In the genomic region with DNA sequence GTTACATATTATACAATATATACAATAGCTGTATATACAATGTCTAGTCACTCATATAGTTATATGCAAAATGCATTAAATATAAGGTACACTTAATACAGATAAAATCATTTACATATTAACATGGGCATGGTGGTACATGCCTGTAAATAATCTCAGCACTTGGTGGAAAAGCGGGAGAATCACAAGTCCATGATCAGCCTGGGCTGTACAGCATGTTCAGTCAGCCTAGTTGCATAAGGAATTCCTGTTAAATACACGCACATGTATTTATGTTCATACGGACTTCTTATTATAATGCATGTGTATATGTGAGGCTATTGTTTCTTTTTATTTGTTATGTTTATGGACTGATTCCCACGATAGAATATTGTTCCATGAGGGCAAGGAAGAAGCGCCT, we compare ENCODE assay signal across 8 mouse cellular contexts. TPM values are rescaled to one million over a fixed set of nuclear protein-coding genes. Genes with fewer than 3 reads are reported as not detected.
DNase-seq lines count a peak whose midpoint lies in the region; ATAC-seq and TF ChIP-seq lines count a peak whose summit lies in the region.

No protein-coding gene starts in this region.

- H3K36me3 ChIP-seq in heart, embryonic 12.5 days: no peaks in the 10 kb centered on the region
- no peaks in the 10 kb centered on the region; the same call in 1 of the 2 replicates for H3K36me3 ChIP-seq in ES-E14 (ENCODE audit: control insufficient read depth, insufficient read depth, low read length, poor library complexity, severe bottlenecking)
- no peaks in the 10 kb centered on the region for H3K36me3 ChIP-seq in hindbrain, embryonic 11.5 days (ENCODE audit: control insufficient read depth, insufficient read depth, low read length)

- DNase-seq in heart, postnatal 10 days: no peak
- no peak for DNase-seq in ES-E14 (ENCODE audit: low read depth, low spot score)
- peak; percentile 1 for DNase-seq in hindbrain, embryonic 11.5 days (ENCODE audit: low spot score)
- peak; percentile 1 for DNase-seq in mesoderm, embryonic 11.5 days (ENCODE audit: low read depth, low spot score)
- DNase-seq in spleen, postnatal 36 days (ENCODE audit: low spot score in 2 of 2): no peak
- DNase-seq in ovary, postnatal 14 days (ENCODE audit: low spot score): no peak
- no peak for DNase-seq in layer of hippocampus, postnatal 10 days (ENCODE audit: low spot score in 2 of 2)

- WGBS in heart, embryonic 12.5 days: 21% methylated on average over 5 of the region's 5 CpGs
- WGBS in hindbrain, embryonic 11.5 days: 34% methylated on average over 5 of the region's 5 CpGs

- H3K9me3 ChIP-seq in heart, embryonic 12.5 days (replicated peaks): no peaks in the 10 kb centered on the region
- H3K9me3 ChIP-seq in ES-E14 (ENCODE audit: control insufficient read depth, insufficient read depth, low read depth, low read length): no peaks in the 10 kb centered on the region
- H3K9me3 ChIP-seq in hindbrain, embryonic 11.5 days (ENCODE audit: control insufficient read depth, low read length): no peaks in the 10 kb centered on the region

- in situ Hi-C loops in ES-E14 (cut with MboI; ENCODE audit: low sequenced_read_pairs in 2 of 2, unreplicated experiment in 2 of 2): no loop called here

- no peaks in the 10 kb centered on the region for H3K27me3 ChIP-seq in heart, embryonic 12.5 days (replicated peaks)
- no peaks in the 10 kb centered on the region for H3K27me3 ChIP-seq in hindbrain, embryonic 11.5 days (ENCODE audit: control insufficient read depth, insufficient read depth, low read length)

- 0 out of 2 replicates have a peak overlapping the region, but pooled peaks have one; percentile 58 for H3K4me3 ChIP-seq in heart, embryonic 12.5 days
- H3K4me3 ChIP-seq in ES-E14 (ENCODE audit: insufficient read depth in 1 of 2, low read depth in 1 of 2, low read length in 2 of 2, poor library complexity in 1 of 2, severe bottlenecking in 1 of 2): peak overlapping the region; percentile 60 to 80; a peak in 3 of 4 replicates
- no peak overlapping the region for H3K4me3 ChIP-seq in hindbrain, embryonic 11.5 days (ENCODE audit: low read depth, low read length)

- no peak overlapping the region for H3K9ac ChIP-seq in heart, embryonic 12.5 days
- no peak overlapping the region for H3K9ac ChIP-seq in ES-E14 (ENCODE audit: insufficient read depth, low read depth, low read length, poor library complexity, severe bottlenecking)
- no peak overlapping the region for H3K9ac ChIP-seq in hindbrain, embryonic 11.5 days (ENCODE audit: low read depth, low read length)

- H3K4me2 ChIP-seq in heart, embryonic 12.5 days: peak overlapping the region; percentile 72
- H3K4me2 ChIP-seq in hindbrain, embryonic 11.5 days (replicated peaks; ENCODE audit: low read depth, low read length): peak overlapping the region; percentile 28; the same call in 1 of the 2 replicates

- intact Hi-C loops in heart, postnatal 10 days (cut with DNase I): no loop called here

- H3K27ac ChIP-seq in heart, embryonic 12.5 days (ENCODE audit: poor library complexity, severe bottlenecking): no peak overlapping the region
- no peak overlapping the region for H3K27ac ChIP-seq in ES-E14 (ENCODE audit: insufficient read depth, low read depth, low read length, poor library complexity, severe bottlenecking)
- no peak overlapping the region for H3K27ac ChIP-seq in hindbrain, embryonic 11.5 days (ENCODE audit: low read depth, low read length)

- no peak for ATAC-seq in heart, embryonic 12.5 days (ENCODE audit: insufficient number of reproducible peaks, low FRiP score)
- ATAC-seq in hindbrain, embryonic 11.5 days (ENCODE audit: low FRiP score): 0 out of 2 replicates have a peak, but pooled peaks have one; percentile 5

- no peaks in the 10 kb centered on the region for H3K4me1 ChIP-seq in heart, embryonic 12.5 days (replicated peaks)
- no peaks in the 10 kb centered on the region for H3K4me1 ChIP-seq in ES-E14 (ENCODE audit: control insufficient read depth in 2 of 2, insufficient read depth in 2 of 2, low read length in 2 of 2, poor library complexity in 1 of 2)
- no peaks in the 10 kb centered on the region for H3K4me1 ChIP-seq in hindbrain, embryonic 11.5 days (replicated peaks; ENCODE audit: control insufficient read depth, insufficient read depth, low read length)

TF ChIP-seq in ES-E14, 5 proteins besides CTCF, POLR2A, EP300 and RAD21:
- no peak for TF ChIP-seq ZNF384 (IDR thresholded peaks at IDR 0.05; ENCODE audit: low read depth, low read length)
- TF ChIP-seq CHD2 (IDR thresholded peaks at IDR 0.05; ENCODE audit: low read depth, low read length): no peak
- no peak for TF ChIP-seq HCFC1 (IDR thresholded peaks at IDR 0.05; ENCODE audit: borderline replicate concordance, insufficient read depth, low read length)
- TF ChIP-seq MAFK (IDR thresholded peaks at IDR 0.05; ENCODE audit: insufficient read depth, low read depth, low read length): no peak
- TF ChIP-seq ZC3H11A (IDR thresholded peaks at IDR 0.05; ENCODE audit: borderline replicate concordance, low read depth, low read length): no peak

RNA-seq across cellular contexts. Expression of gene Uba1, which starts 0.5 kb away (rescaled TPM):
- 211 and 225 TPM in 2 replicates for polyA plus RNA-seq in heart, embryonic 12.5 days (2016; fragmentation: Nextera tagmentation; extraction: Ambion mirVana)
- total RNA-seq in heart, postnatal 10 days (2021): 100 to 1,000 TPM; 260 to 271 TPM
- total RNA-seq in ES-E14 (2012; rRNA removed): 149 and 178 TPM in 2 replicates
- 248 and 285 TPM in 2 replicates for polyA plus RNA-seq in hindbrain, embryonic 11.5 days (2014; fragmentation: Nextera tagmentation; extraction: Ambion mirVana)
- 100 to 1,000 TPM; 394 to 409 TPM for total RNA-seq in layer of hippocampus, postnatal 10 days (2021)

RNA-seq across cellular contexts. Expression of gene Cdk16, which starts 30.2 kb away (rescaled TPM):
- polyA plus RNA-seq in heart, embryonic 12.5 days (2016; fragmentation: Nextera tagmentation; extraction: Ambion mirVana): 140 and 141 TPM in 2 replicates
- total RNA-seq in heart, postnatal 10 days (2021): 100 to 1,000 TPM; 169 to 183 TPM
- 47.5 and 53.4 TPM in 2 replicates for total RNA-seq in ES-E14 (2012; rRNA removed)
- polyA plus RNA-seq in hindbrain, embryonic 11.5 days (2014; fragmentation: Nextera tagmentation; extraction: Ambion mirVana): 94.6 and 100 TPM in 2 replicates
- 100 to 1,000 TPM; 262 TPM for total RNA-seq in layer of hippocampus, postnatal 10 days (2021)

RNA-seq across cellular contexts. Expression of gene Ndufb11, which starts 40.2 kb away (rescaled TPM):
- 335 and 344 TPM in 2 replicates for polyA plus RNA-seq in heart, embryonic 12.5 days (2016; fragmentation: Nextera tagmentation; extraction: Ambion mirVana)
- total RNA-seq in heart, postnatal 10 days (2021): 100 to 1,000 TPM; 586 to 630 TPM
- 161 and 213 TPM in 2 replicates for total RNA-seq in ES-E14 (2012; rRNA removed)
- 200 and 208 TPM in 2 replicates for polyA plus RNA-seq in hindbrain, embryonic 11.5 days (2014; fragmentation: Nextera tagmentation; extraction: Ambion mirVana)
- total RNA-seq in layer of hippocampus, postnatal 10 days (2021): 100 to 1,000 TPM; 160 to 168 TPM

RNA-seq across cellular contexts. Expression of gene Rbm10, which starts 40.3 kb away (rescaled TPM):
- 44.1 and 44.5 TPM in 2 replicates for polyA plus RNA-seq in heart, embryonic 12.5 days (2016; fragmentation: Nextera tagmentation; extraction: Ambion mirVana)
- total RNA-seq in heart, postnatal 10 days (2021): 10 to 100 TPM; 24.1 to 29.5 TPM
- 49.4 and 57.9 TPM in 2 replicates for total RNA-seq in ES-E14 (2012; rRNA removed)
- 55.7 and 64.3 TPM in 2 replicates for polyA plus RNA-seq in hindbrain, embryonic 11.5 days (2014; fragmentation: Nextera tagmentation; extraction: Ambion mirVana)
- 10 to 100 TPM; 30.0 to 33.9 TPM for total RNA-seq in layer of hippocampus, postnatal 10 days (2021)

RNA-seq across cellular contexts. Expression of gene Usp11, which starts 46.1 kb away (rescaled TPM):
- 43.7 and 45.4 TPM in 2 replicates for polyA plus RNA-seq in heart, embryonic 12.5 days (2016; fragmentation: Nextera tagmentation; extraction: Ambion mirVana)
- 10 to 100 TPM; 10.8 to 11.0 TPM for total RNA-seq in heart, postnatal 10 days (2021)
- 16.8 and 43.4 TPM in 2 replicates for total RNA-seq in ES-E14 (2012; rRNA removed)
- 76.7 and 87.5 TPM in 2 replicates for polyA plus RNA-seq in hindbrain, embryonic 11.5 days (2014; fragmentation: Nextera tagmentation; extraction: Ambion mirVana)
- 10 to 100 TPM; 77.2 to 80.3 TPM for total RNA-seq in layer of hippocampus, postnatal 10 days (2021)

Comparison
In these comparisons a context has a peak if more than half of its experiments do, and no peak if none do; other contexts are left out.
1. DNase-seq: peak in hindbrain, embryonic 11.5 days (single experiment) and mesoderm, embryonic 11.5 days (single experiment); none in heart, postnatal 10 days (0 of 2), ES-E14 (single experiment), spleen, postnatal 36 days (0 of 2), ovary, postnatal 14 days (single experiment) and layer of hippocampus, postnatal 10 days (0 of 2).